Mouse (Mus musculus): Measurements from ENCODE around the gene Gpr132.
"Not testable (repeated sequence)": the region's sequence is repeated elsewhere in the genome, so short reads cannot be mapped to it uniquely, and the experiment has no call there.

- not testable (repeated sequence) for TF ChIP-seq CTCF, POLR2A (IDR thresholded peaks at IDR 0.05; ENCODE audit: extremely low read depth, insufficient read depth, low read length)
Observed at GRCm38 (mm10) chr12:112816866-112817265, 51.2 kb downstream of the Gpr132 start.

Data from cortical plate, adult 2 months (tissue).